Mouse (Mus musculus) testis, adult 2 months (tissue): ENCODE measurements around the gene Slc35a1. TPM values are rescaled to one million over a fixed set of nuclear protein-coding genes. Genes with fewer than 3 reads are reported as not detected.
A peak's percentile ranks its signal among the peaks of the same experiment; 100 is the strongest.

Source experiments
- H3K27ac ChIP-seq: fragments of 200-500 bp; 2 replicates; pipeline ENCODE4 v1.5.1; 2012; ENCODE audit warnings: low read depth, low read length; ENCODE audit not compliant: control insufficient read depth, insufficient read depth
- H3K27me3 ChIP-seq: fragments of 200-500 bp; 2 replicates; pipeline ENCODE4 v1.6.1; 2012; ENCODE audit warnings: mild to moderate bottlenecking, low read length, moderate library complexity; ENCODE audit not compliant: control insufficient read depth, insufficient read depth
- H3K36me3 ChIP-seq: fragments of 200-500 bp; 2 replicates; pipeline ENCODE4 v1.6.1; 2012; ENCODE audit warnings: mild to moderate bottlenecking, low read length; ENCODE audit not compliant: control insufficient read depth, insufficient read depth
- H3K4me1 ChIP-seq: fragments of 200-500 bp; 2 replicates; pipeline ENCODE4 v1.6.1; 2012; ENCODE audit warnings: low read length; ENCODE audit not compliant: control insufficient read depth, insufficient read depth
- H3K4me3 ChIP-seq: fragments of 200-500 bp; 2 replicates; pipeline ENCODE4 v1.5.1; 2012; ENCODE audit warnings: low read depth, mild to moderate bottlenecking, low read length, moderate library complexity, mixed read lengths; ENCODE audit not compliant: control insufficient read depth
- CTCF ChIP-seq: fragments of 200-500 bp; IDR thresholded peaks from 2 replicates; pipeline ENCODE4 v1.5.1; 2012; ENCODE audit warnings: low read depth, mild to moderate bottlenecking, inconsistent platforms, low read length, moderate library complexity; ENCODE audit not compliant: control insufficient read depth, insufficient read depth, insufficient replicate concordance
- POLR2A ChIP-seq: fragments of 200-500 bp; IDR thresholded peaks from 2 replicates; pipeline ENCODE4 v1.6.1; 2012; ENCODE audit warnings: low read depth, mild to moderate bottlenecking, inconsistent platforms, low read length, moderate library complexity; ENCODE audit not compliant: control insufficient read depth
- polyA plus RNA-seq: library from polyadenylated mRNA; depleted of rRNA; stranded (reverse); fragments of >200 nt; gene quantifications from 2 replicates; pipeline ENCODE4 v1.2.3, GENCODE M21; 2012

Slc35a1 gene
- polyA plus RNA-seq, 1 experiment = 4.5 TPM

GRCm38 (mm10) chr4:34720127-34720895, 33.1 kb upstream of the Slc35a1 start:
- Histone ChIP-seq H3K4me1 (peaks cover 4% of the 10 kb centered on the region; the same call in 1 of the 2 replicates), H3K4me3 (no peak overlapping the region), H3K27me3 (no peaks in the 10 kb centered on the region), H3K36me3 (peaks cover 1% of the 10 kb centered on the region; the same call in 1 of the 2 replicates), H3K27ac (no peak overlapping the region)
- TF ChIP-seq CTCF = peak; percentile 42; the same call in 1 of the 2 replicates
- no peak for TF ChIP-seq POLR2A

- H3K27me3 ChIP-seq = no peaks in the 10 kb centered on the region
- TF ChIP-seq POLR2A = no peak
- no peak for TF ChIP-seq CTCF
- H3K27ac ChIP-seq = no peak overlapping the region
- H3K4me3 ChIP-seq = no peak overlapping the region
- H3K4me1 ChIP-seq = peaks cover 4% of the 10 kb centered on the region; the same call in 1 of the 2 replicates
- H3K36me3 ChIP-seq = peaks cover 1% of the 10 kb centered on the region; the same call in 1 of the 2 replicates
These were observed 32.2 kb upstream of the Slc35a1 start for GRCm38 (mm10) chr4:34719421-34719820.

GRCm38 (mm10) chr4:34715062-34715461, 27.8 kb upstream of the Slc35a1 start:
- H3K27ac ChIP-seq = no peak overlapping the region
- H3K4me1 ChIP-seq = no peaks in the 10 kb centered on the region
- TF ChIP-seq POLR2A = no peak
- peaks cover 1% of the 10 kb centered on the region; the same call in 1 of the 2 replicates for H3K36me3 ChIP-seq
- H3K4me3 ChIP-seq = no peak overlapping the region
- H3K27me3 ChIP-seq = no peaks in the 10 kb centered on the region

GRCm38 (mm10) chr4:34708127-34708526, 20.9 kb upstream of the Slc35a1 start:
- no peak for TF ChIP-seq POLR2A
- TF ChIP-seq CTCF = no peak
- H3K4me1 ChIP-seq = no peaks in the 10 kb centered on the region
- H3K4me3 ChIP-seq = no peak overlapping the region

GRCm38 (mm10) chr4:34707248-34707647, 20.0 kb upstream of the Slc35a1 start:
- no peak overlapping the region for H3K4me3 ChIP-seq
- TF ChIP-seq CTCF (no peak), POLR2A (no peak)
- no peaks in the 10 kb centered on the region for H3K27me3 ChIP-seq
- H3K36me3 ChIP-seq = no peaks in the 10 kb centered on the region
- H3K27ac ChIP-seq = no peak overlapping the region
- no peaks in the 10 kb centered on the region for H3K4me1 ChIP-seq

More at GRCm38 (mm10) chr4:34708127-34708526, 20.9 kb upstream of the Slc35a1 start:
- Histone ChIP-seq H3K36me3 (no peaks in the 10 kb centered on the region), H3K27ac (no peak overlapping the region), H3K27me3 (no peaks in the 10 kb centered on the region)

- Histone ChIP-seq H3K36me3 (no peaks in the 10 kb centered on the region), H3K4me3 (no peak overlapping the region), H3K4me1 (no peaks in the 10 kb centered on the region), H3K27ac (no peak overlapping the region), H3K27me3 (no peaks in the 10 kb centered on the region)
- TF ChIP-seq POLR2A = no peak
These were observed 15.8 kb upstream of the Slc35a1 start for GRCm38 (mm10) chr4:34703029-34703428.

- no peaks in the 10 kb centered on the region for H3K27me3 ChIP-seq
- TF ChIP-seq CTCF (no peak), POLR2A (no peak)
- H3K27ac ChIP-seq = no peak overlapping the region
- H3K4me3 ChIP-seq = no peak overlapping the region
- no peaks in the 10 kb centered on the region for H3K36me3 ChIP-seq
- H3K4me1 ChIP-seq = no peaks in the 10 kb centered on the region
These were observed 15.0 kb upstream of the Slc35a1 start for GRCm38 (mm10) chr4:34702231-34702630.

GRCm38 (mm10) chr4:34701528-34701927, 14.3 kb upstream of the Slc35a1 start:
- Histone ChIP-seq H3K27me3 (no peaks in the 10 kb centered on the region), H3K36me3 (no peaks in the 10 kb centered on the region), H3K4me1 (no peaks in the 10 kb centered on the region), H3K27ac (no peak overlapping the region), H3K4me3 (no peak overlapping the region)
- no peak for TF ChIP-seq POLR2A
- peak; percentile 75 for TF ChIP-seq CTCF
